Mouse (Mus musculus) gastrocnemius, adult 8-10 months (tissue): ENCODE measurements at regions not wholly inside any gene's neighbourhood (a gene's known extent, or its start where the extent isn't known, plus 50 kb on each side); places are given as distances from the start of the nearest gene placed in this dataset.
A peak's percentile ranks its signal among the peaks of the same experiment; 100 is the strongest.

Source experiments
- DNase-seq, 2 experiments: peaks; one replicate each; pipeline ENCODE4 v3.0.0; 2022; ENCODE audit warnings: low spot score in 2 of 2

DNA sequence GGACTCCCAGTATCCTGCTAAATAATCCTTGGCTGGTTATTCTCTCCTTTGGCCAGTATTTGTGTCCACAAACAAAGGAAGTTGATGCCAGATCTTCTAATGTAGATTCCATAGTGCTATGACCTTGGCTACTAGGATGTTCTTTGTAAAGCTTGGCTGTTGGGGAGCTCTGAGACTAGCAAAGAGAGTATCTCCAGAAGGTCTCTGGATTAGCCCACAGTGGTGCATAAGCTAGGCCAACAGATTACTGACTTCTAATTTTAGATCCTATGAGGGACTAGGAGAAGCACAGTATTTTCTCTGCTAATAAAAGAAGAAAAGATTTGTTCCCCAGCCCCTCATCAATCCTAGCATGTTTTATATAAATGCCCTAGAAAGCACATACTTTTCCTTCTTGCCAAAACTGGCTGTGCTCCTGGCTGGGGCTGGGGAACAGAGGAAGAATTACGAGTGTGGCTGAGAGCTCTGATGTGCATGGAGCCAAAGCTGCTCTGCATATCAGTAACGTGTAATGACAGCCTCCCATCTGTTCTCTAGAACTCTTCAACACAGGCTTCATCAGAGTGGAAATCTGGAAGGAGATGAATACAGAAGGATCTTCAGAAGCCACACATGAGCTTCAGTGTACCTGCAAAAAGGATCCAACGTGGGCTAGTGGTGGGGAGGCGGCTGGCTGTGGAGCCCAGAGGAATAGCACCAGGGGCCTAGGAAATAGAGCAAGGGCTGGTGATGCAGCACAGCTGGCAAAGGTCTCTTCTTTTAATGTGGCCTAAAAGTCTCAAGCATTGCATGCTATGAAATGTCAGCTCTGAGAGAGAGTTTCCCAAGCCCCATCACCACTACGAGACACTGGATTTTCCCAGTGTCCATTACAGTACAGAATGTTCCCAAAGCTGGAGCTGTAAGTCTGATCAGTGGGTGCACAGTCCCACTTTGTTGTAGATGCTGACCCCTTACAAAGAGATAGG, 283.0 kb upstream of the Plxna2 start:
- no peak for DNase-seq

DNA sequence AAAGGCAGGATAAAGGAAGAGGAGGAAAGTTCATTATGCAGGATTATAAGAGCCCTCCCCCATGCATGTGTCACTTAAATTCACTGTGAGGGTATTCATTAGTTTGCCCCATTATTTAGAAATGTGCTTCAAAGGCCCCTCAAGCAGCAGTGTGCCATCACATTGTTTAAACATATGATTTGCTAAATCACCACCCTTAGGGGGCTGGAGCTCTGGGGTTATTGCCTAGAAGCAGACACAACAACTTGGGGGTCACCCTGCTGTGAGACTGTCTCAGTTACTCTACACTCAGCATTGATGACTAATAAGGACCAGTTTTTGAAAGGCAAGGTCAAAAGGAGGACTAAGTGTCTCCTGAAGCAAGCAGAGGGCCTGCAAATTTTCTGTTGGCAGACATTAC, 285.4 kb upstream of the Plxna2 start:
- DNase-seq: no peak

DNA sequence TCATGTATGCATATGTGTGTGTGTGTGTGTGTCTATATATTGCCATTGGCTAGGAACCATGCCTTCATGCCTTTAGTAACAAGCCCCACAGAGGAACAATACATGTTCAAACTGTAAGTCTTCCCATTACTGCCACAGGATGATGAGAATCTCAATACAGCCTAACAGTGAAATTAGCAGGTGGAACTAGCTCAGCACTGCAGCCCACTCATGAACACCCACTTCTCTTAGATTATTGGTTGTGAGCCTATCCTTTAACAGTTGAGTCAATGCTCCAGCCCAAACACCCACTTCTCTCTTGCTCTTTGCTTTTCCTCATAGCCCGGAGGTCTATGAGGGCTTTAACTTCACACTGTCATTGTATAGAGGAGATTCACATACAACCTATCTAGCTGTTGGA, 287.5 kb upstream of the Plxna2 start:
- DNase-seq: no peak

DNA sequence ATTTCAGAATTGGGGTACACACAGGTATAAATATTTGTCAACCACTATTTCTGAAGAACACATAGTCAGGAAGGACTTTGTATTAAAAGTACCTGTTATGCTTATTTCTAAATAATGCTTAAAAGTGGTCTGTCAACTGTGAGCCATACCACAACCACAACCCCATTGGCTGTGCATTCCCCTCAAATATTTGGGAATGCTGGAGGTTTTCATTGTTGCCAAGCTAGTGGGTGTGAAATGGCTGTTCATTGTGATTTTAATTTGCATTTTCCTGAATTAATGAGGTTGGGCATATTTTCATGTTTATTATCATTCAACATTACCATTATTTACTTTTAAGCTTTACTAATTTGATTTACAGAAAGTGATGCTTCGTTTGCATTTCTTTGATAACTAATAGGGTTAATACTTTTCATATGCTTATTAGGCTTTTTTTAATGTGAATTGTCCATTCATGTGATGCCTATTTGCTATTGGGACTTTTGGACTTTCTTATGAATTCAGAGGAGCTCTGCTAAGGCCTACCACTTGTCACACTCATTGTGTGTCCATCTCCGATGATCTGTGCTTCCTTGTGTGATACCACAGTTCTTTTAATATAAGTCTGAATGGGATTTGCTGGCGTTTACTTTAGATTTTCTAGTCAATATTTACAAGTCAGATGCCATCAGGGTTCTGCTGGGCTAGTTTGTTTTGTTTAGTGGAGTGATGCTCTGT, 297.5 kb upstream of the Plxna2 start:
- DNase-seq: no peak

DNA sequence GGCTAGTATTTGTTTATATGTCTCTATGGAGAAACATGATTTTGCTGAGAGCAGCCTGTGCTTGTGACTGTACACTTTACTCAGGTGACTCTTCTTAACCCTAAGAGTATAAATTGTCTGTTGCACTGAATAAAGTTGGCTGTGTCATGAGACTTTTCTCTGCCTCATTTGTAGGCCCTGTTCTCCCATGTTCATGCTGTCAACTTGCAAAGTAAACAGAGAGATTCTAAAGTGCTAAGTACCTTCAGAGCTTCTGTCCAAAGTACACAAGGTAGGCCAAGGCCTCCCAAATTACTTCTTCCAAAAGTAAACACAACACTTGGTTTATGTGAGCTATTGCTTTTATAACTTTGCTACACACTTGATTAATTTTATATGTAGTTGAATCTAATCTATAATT, 299.7 kb upstream of the Plxna2 start:
- no peak for DNase-seq

DNA sequence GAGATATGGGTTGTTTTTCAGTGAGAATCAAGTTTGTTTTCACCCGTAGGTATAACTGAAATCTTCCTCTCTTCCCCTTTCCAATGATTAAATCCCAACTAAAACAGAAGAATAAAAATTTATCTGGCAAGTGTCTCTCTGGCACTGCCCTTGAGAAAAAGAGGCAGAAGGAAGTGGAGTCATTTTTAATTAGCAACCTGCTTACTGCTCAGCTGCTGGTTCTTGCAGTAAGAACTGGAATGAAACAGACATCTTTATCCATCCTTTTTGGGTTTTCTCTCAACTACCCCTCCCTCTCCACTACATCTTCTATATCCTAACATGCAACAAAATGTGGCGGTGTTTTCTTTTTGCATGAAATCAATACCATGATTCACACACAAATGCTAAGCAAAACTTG, 302.4 kb upstream of the Plxna2 start:
- DNase-seq: no peak

DNA sequence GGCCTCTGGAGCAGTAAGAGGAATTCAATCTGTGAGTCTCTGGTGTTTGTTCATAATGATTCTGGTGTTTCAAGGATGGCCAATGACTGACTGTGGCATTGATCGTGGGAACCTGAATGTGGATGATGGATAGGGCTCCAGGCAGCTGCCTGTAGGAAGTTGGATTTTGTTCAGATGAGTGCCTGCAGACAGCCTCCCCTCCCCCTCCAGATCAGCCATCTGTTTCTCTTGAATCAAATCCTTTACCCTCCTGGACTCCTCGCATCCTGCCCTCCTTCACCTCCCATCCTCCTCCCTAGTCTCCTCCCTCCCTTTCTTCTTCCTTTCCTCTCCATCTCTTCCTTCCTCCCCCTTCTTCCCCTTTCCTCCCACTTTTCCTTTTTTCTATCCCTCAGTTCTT, 307.6 kb upstream of the Plxna2 start:
- DNase-seq: no peak

DNA sequence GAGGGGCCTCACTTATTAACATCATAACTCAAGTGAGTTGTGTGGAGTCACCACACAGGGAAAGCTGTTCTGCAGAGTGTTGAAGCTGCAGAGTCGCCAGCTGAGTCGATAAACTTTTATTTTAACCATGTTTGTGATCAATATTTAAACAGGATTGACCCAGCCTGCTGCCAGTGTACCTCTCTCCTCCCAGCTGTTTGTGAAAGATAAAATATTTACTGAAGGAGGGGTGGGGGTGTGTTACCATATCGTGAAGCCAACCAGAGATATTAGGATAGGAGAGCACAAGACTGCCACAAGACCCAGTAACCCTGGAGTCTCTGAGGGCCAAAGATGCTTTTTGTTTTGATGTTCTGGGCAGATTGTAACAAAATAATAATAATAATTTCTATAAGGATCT, 309.4 kb upstream of the Plxna2 start:
- DNase-seq: no peak

DNA sequence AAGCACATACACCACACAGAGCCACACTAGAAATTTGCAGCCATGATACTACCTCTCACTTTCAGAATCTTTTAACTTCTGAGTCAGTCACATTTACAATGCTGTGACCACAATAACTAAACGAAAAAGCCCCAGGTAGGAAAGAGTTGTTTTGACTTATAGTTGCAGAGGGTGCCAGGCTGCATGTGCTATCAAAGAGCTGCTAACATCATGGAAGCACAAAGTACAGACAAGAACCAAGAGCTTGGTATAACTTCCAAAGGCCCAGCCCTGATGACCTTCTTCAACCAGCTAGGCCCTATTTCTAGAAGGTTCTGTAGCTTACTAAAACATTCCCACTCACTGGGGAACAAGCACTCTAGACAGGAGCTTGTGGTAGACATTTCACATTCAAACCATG, 314.1 kb upstream of the Plxna2 start:
- DNase-seq: no peak

DNA sequence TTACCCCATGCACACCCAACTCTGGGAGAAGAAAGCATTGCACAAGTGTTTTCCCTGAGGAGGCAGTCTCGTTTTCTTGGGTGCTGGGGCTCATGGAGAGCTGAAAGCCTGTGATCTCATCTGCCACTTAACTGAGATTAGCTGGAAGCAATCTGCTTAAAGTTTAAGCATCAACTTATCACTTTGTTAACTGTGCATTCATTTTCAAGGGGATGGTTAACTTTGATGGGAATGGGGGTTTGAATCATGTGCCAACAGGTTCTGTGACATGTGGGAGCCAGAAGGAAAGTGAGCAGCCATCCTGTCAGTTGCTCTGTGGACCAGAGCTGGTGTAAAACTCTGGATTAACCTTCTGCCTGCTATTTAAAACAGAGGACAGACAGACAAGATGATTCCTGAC, 315.2 kb upstream of the Plxna2 start:
- DNase-seq: no peak

DNA sequence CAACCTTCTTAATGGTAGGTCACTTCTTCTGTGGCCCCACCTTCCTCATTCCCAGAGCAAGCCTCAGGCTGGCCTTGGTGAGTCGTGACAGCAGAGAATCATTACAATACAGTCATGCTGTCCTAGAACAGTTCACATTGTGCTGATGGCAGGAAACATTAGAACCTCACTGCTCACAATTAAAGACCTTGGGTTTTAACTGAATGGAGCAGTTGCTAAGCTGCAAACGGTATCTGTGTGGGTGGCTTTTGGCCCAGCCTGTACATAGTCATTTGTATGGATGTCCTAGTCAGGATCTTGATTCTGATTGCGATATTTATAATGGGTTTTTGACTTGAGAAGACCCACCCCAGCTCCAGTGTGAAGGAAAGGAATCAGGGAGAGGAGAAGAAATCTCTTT, 336.1 kb upstream of the Plxna2 start:
- no peak for DNase-seq

DNA sequence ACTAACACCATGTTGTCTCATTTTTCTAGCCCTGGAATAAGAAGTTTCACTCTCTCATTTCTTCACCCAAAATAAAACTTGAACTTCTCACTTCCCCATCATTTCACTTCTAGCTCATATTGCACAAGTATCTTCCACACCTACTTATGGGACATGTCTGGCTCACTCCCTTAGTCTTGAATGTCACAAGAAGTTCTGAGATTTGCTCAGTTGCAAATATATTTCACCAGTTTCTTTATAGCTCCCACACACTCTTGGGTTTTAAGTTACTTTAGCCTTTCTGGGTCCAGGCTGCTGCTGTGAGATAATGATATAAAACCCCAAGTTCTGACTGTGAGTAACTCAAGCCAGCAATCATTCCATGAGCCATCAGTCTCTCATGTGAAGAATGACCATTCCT, 350.0 kb upstream of the Plxna2 start:
- DNase-seq: no peak

DNA sequence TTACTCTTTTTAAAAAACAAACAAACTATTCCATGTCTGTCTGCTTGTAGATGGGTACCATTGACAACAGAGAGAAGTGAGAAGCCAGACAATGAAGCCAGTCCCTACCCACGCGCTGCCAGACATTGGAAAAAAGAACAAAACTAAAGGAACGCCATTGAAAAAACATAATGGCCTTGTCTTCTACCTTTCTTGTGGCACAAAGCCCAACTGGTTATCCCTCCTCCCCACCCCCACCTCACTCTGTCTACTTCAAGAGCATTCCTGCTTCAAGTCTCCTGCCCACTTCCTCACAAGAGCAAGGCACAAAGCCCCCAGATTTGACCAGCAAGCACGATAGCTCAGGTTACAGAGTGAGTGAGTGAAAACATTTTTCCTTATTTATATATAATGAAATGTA, 355.6 kb upstream of the Plxna2 start:
- DNase-seq: no peak

DNA sequence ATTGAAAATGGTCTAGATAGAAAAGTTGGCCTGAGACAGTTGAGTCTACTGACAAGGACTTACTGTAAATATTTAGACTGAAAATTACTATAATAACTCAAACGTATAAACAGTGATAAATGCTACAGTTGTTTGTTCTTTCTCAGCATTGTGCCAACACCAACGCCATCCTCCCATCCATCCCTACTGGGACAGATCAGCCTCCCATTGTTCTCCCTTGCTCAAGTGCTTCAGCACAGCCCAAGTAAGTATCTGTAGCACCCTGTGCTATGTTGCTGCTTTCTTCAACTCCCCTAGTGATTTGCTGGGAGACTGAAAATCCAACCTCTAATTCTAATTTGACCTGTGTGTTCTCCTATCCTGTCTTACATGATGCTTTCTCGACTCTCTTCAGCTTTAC, 358.1 kb upstream of the Plxna2 start:
- DNase-seq: no peak

DNA sequence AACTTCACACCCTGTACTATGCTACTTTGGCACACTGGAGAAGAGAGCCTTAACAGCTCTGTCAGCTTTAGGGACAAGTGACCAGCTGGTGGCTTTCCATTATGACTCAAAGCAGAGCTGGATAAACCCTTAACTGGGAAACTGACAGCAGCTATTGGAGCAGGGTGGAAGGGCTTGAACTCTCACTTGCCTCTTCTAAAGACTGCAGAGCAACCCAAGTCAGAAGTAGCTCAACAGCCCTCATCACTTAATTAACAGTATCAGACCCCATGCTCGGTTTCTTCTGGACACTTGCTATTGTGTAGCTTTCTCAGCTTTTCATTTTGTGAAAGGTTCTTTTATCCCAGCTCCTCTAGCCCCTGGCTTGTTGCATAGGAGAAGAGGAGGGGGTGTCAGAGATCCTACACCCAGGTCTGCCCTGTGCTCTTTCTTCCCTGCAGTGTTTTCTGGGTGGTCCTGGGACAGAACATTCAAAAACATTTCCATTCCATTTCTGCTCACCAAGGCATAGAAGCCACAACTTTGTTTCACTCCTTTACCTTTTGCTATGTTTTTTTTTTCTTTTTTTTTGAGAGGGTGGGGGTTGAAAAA, 373.1 kb upstream of the Plxna2 start:
- DNase-seq: no peak

DNA sequence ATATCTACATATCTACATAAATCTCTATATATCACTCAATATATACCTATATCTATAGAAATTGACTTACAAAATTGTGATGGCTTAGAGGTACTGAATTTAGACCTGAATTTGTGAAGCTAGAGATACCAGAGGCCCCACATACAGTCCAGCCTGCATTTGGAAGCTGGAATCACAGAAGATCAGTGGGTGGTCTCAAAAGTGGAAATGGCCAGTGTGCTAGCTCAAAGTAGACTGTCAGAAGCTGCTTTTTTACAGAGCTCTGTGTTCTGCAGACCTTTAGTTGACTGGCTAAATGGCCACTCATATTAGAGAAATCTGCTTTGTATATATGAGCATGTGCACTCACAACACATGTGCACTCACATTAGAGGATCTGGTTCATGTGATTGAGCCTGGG, 376.9 kb upstream of the Plxna2 start:
- no peak for DNase-seq

DNA sequence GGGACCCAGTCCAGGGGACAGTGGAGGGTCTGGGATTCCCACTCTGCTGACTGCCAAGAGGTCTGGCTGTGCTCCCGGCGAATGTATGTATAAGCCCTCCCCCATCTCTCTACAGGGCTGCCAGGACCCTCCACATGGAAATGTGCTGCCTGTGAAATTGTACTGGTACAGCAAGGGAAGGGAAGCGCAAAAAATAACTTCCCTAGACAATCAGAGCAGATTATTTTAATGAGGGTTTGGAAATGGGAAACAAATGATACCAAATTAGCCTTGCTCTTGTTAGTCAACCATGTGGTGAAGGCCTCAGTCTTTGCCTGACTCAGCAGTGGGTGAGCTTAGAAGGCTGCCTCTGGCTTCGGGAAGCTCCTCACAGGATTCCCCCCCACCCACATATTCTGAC, 386.8 kb upstream of the Plxna2 start:
- DNase-seq: no peak

DNA sequence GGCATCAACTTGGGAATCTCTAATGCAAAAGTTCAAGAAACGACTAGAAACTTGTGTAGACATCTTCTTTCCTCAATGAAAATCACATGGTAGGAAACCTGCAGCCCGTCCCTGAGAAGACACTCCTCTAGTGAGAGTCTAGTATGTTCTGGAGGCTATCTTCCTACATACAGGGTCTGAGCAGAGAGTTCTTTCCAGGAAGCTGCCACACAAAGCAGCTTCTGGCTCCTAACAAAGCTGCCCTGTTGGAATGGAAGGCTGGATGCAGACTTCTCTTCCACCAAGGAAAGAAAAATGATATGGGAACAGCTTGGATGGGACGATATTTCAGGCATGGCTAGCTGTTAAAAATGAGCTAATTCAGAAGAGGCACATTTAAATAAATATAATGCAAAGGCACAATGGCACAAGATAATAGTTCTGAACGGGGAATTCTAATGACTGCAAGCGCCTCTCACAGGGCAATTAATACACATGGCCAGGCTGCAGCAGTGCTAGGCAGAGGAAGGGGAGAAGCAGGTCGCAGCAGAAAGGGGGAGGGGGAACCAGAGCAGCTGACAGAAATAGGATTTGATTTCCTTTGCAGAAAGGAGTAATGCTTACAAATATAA, 391.4 kb upstream of the Plxna2 start:
- no peak for DNase-seq

DNA sequence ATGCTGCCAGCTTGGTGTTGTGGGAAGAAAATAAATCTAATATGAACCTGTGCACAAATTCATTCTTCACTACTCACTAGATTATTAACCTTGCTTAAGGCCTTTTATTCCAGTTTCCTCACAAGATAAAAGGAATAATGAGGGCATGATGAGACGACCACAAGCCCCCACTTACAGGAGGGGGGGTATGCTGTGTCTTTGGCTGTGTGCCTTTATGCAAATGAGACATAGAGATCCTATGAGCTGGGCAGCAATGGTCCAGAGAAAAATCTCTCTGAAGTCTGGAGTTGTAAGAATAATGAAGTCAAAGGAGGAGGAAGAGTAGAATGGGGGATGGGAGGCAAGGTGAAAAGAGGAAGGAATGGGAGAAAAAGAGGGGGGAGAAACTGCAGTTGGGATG, 392.2 kb upstream of the Plxna2 start:
- DNase-seq: no peak

DNA sequence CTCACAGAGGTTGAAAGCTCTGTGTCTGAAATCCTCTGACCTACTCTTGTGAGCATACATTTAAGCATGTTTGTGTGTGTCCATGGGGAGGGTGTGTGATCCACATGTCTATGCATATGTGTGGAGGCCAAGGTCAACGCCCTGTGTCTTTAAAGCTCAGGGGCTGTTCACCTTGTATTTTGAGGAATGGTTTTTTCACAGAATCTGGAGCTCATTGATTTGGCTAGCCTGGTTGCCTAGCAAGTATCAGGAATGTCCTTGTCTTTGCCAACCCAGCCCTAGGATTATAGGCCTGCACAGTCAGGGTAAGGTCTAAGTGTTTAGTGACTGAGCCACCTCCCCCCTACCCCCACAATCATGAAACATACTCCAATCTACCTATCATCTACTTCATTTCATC, 394.0 kb upstream of the Plxna2 start:
- no peak for DNase-seq

DNA sequence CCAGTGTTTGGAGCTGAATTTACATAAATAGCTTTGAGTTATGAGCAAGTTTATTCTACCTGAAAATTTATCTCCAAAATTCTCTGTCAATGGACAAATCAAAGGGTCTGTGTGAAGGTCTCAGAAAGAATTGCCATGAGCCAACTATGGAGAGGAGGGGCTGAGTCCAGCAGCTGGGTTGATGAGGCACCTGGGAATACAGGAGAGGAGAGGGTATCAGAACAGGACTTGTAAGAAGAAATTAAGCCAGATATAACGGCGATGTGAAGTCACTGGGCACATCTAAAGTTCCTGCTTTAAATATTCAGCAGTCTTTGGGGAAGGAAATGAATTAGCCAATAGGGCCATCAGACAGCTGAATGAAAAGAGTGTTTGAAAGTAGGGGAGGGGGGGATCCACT, 394.4 kb upstream of the Plxna2 start:
- no peak for DNase-seq

DNA sequence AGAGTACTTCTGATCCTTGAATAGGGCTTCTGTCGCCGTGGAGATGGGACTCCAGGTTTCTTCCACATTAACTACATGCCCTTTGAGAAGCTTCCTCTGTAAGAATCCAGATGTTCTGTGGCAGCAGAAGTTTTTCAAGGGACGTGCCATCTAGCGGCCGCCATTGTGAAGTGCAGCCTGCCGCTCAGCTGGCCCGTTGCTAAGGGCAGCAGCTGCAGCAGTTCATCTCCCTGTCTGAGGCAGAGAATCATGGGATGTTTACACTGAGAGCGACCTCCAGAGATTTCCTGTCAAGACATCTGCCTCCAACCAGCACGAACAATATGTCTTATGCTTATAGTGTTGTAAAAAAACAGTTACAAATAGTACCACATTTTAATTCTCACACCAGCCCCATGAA, 395.0 kb upstream of the Plxna2 start:
- peak; percentile 11 to 27 for DNase-seq
